ENCODE assay signal across 8 mouse cellular contexts in the genomic region with DNA sequence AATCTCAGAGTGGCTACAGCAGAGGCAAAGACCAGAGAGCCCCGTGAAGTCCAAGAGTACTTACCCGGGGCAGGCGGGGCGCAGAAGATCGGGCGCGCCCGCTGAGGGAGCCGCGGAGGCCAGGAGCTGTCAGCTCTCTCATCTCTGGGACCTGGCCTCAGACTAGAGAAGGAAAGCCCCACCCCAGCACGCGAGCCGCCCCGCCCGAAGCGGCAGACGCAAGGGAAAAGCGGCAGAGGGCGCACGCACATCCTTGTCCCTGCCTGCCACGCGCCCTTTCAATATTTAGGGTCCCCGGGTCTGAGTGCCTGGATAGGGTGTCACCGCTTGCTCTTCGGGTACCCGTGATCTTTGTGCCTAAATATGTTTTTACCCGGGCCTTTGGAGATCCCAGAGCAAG. TPM values are rescaled to one million over a fixed set of nuclear protein-coding genes. Genes with fewer than 3 reads are reported as not detected.
A peak's percentile ranks its signal among the peaks of the same experiment; 100 is the strongest.
DNase-seq lines count a peak whose midpoint lies in the region; ATAC-seq and TF ChIP-seq lines count a peak whose summit lies in the region.

A gene (minus strand): TSS at position 165 of the 400 bp plus-strand sequence.

- no peak for TF ChIP-seq EP300 in ES-Bruce4 (IDR thresholded peaks at IDR 0.05; ENCODE audit: insufficient read depth, low read depth, low read length)

- no peaks in the 10 kb centered on the region; the same call in 1 of the 2 replicates for H3K27me3 ChIP-seq in ES-Bruce4 (ENCODE audit: control insufficient read depth, insufficient read depth, low read length, poor library complexity, severe bottlenecking)
- peaks cover 15% of the 10 kb centered on the region for H3K27me3 ChIP-seq in forebrain, embryonic 12.5 days
- H3K27me3 ChIP-seq in small intestine, adult 2 months (ENCODE audit: control insufficient read depth, insufficient read depth, low read length) = no peaks in the 10 kb centered on the region

- no peak for TF ChIP-seq POLR2A in ES-Bruce4 (IDR thresholded peaks at IDR 0.05; ENCODE audit: insufficient read depth, low read length)
- no peak; the same call in 1 of the 2 replicates for TF ChIP-seq POLR2A in small intestine, adult 2 months (IDR thresholded peaks at IDR 0.05; ENCODE audit: low read depth, low read length)

- H3K27ac ChIP-seq in ES-Bruce4 (ENCODE audit: insufficient read depth, low read length) = no peak within 1 kb of the TSS
- H3K27ac ChIP-seq in forebrain, embryonic 12.5 days = no peak within 1 kb of the TSS
- H3K27ac ChIP-seq in small intestine, adult 2 months (ENCODE audit: insufficient read depth, low read depth, low read length) = peak within 1 kb of the TSS; percentile 51

- intact Hi-C loops in heart, postnatal 36 days (cut with DNase I) = loop anchor here (2.0 kb wide), 1 partner anchor 45 kb away; no protein-coding TSS in a partner anchor
- intact Hi-C loops in left cerebral cortex, postnatal 4 days (cut with DNase I) = no loop called here

- H3K9ac ChIP-seq in ES-Bruce4 (ENCODE audit: low read depth, poor library complexity, severe bottlenecking) = no peak within 1 kb of the TSS
- H3K9ac ChIP-seq in forebrain, embryonic 12.5 days = peak within 1 kb of the TSS; percentile 25; the same call in 1 of the 2 replicates

- WGBS in forebrain, embryonic 12.5 days = under 1% methylated on average over 26 of the region's 27 CpGs
- WGBS in small intestine, adult 2 months = 1% methylated on average over 27 of the region's 27 CpGs

- no peak within 1 kb of the TSS for H3K4me3 ChIP-seq in ES-Bruce4 (ENCODE audit: low read depth, low read length)
- peak within 1 kb of the TSS; percentile 26 for H3K4me3 ChIP-seq in forebrain, embryonic 12.5 days (replicated peaks)
- peak within 1 kb of the TSS; percentile 63 for H3K4me3 ChIP-seq in small intestine, adult 2 months (ENCODE audit: low read depth, low read length)

- H3K4me2 ChIP-seq in forebrain, embryonic 12.5 days = peak within 1 kb of the TSS; percentile 55

- peak; percentile 81 for DNase-seq in adrenal gland, postnatal 10 days
- DNase-seq in heart, postnatal 36 days = peak; percentile 41 to 55
- DNase-seq in left cerebral cortex, postnatal 4 days = peak; percentile 54
- DNase-seq in cerebellum, adult 8-10 months = no peak

- no peaks in the 10 kb centered on the region for H3K4me1 ChIP-seq in ES-Bruce4 (ENCODE audit: control insufficient read depth, insufficient read depth, low read length)
- H3K4me1 ChIP-seq in forebrain, embryonic 12.5 days = peaks cover 4% of the 10 kb centered on the region
- no peaks in the 10 kb centered on the region for H3K4me1 ChIP-seq in small intestine, adult 2 months (ENCODE audit: control insufficient read depth, insufficient read depth, insufficient read length, low read length)

- H3K9me3 ChIP-seq in ES-Bruce4 (replicated peaks; ENCODE audit: control insufficient read depth, insufficient read depth, low read length, poor library complexity, severe bottlenecking) = no peaks in the 10 kb centered on the region
- H3K9me3 ChIP-seq in forebrain, embryonic 12.5 days = no peaks in the 10 kb centered on the region

- H3K36me3 ChIP-seq in ES-Bruce4 (ENCODE audit: control insufficient read depth, insufficient read depth, low read length, poor library complexity, severe bottlenecking) = no peaks in the 10 kb centered on the region
- H3K36me3 ChIP-seq in forebrain, embryonic 12.5 days (replicated peaks) = no peaks in the 10 kb centered on the region
- H3K36me3 ChIP-seq in small intestine, adult 2 months (ENCODE audit: control insufficient read depth, insufficient read depth, low read length) = no peaks in the 10 kb centered on the region

- peak; percentile 55 for TF ChIP-seq CTCF in ES-Bruce4 (IDR thresholded peaks at IDR 0.05; ENCODE audit: low read depth, low read length)
- TF ChIP-seq CTCF in small intestine, adult 2 months (IDR thresholded peaks at IDR 0.05; ENCODE audit: extremely low read depth, insufficient read length, insufficient replicate concordance, low read depth, low read length) = peak; percentile 58; the same call in 1 of the 2 replicates

- ATAC-seq in forebrain, embryonic 12.5 days (ENCODE audit: low FRiP score) = peak; percentile 64; the same call in 1 of the 2 replicates
- peak; percentile 99 for ATAC-seq in megakaryocyte progenitor cell, adult 5-6 weeks (replicated peaks; ENCODE audit: poor library complexity)

RNA-seq across cellular contexts. Expression of the gene that starts here (rescaled TPM):
- 0.37 and 1.7 TPM in 2 replicates for polyA plus RNA-seq in ES-Bruce4 (2011; ENCODE audit: insufficient read depth, insufficient read length, low read depth, missing spikeins)
- total RNA-seq in adrenal gland, postnatal 10 days (2021) = 1 to 10 TPM in 1 of 2 experiments, under 1 TPM in 1; 0.81 to 2.3 TPM
- polyA plus RNA-seq in forebrain, embryonic 12.5 days (2016; fragmentation: Nextera tagmentation; extraction: Ambion mirVana) = 1.4 and 2.0 TPM in 2 replicates
- under 1 TPM; 0.73 to 0.97 TPM for total RNA-seq in heart, postnatal 36 days (2021)
- 1 to 10 TPM; 1.9 to 2.0 TPM for total RNA-seq in left cerebral cortex, postnatal 4 days (2021)
- 0.02 and 0.51 TPM in 2 replicates for total RNA-seq in megakaryocyte progenitor cell, adult 5-6 weeks (2015)
- 0.25 and 0.34 TPM in 2 replicates for total RNA-seq in megakaryocyte progenitor cell, adult 5-6 weeks (2017)
- polyA plus RNA-seq in small intestine, adult 2 months (2012; rRNA removed) = 1.3 and 1.6 TPM in 2 replicates

Comparison
In these comparisons a context has a peak if more than half of its experiments do, and no peak if none do; other contexts are left out.
1. Peak in DNase-seq in heart, postnatal 36 days; RNA of the gene not detected or under 1 TPM.
2. Peak in ATAC-seq in megakaryocyte progenitor cell, adult 5-6 weeks; RNA of the gene not detected or under 1 TPM.